Mouse (Mus musculus): ENCODE results near the gene Cyp4a10.

- TF ChIP-seq MAX (IDR thresholded peaks at IDR 0.05; ENCODE audit: low read depth) (no peak), TCF12 (IDR thresholded peaks at IDR 0.05; ENCODE audit: insufficient read depth, poor library complexity, severe bottlenecking) (no peak), POLR2AphosphoS2 (IDR thresholded peaks at IDR 0.05; ENCODE audit: insufficient read length, low read depth) (no peak)
Observed at GRCm38 (mm10) chr4:115496001-115496400, 22.1 kb upstream of the Cyp4a10 start, which contains the start of gene Cyp4a14.

Measured in myocyte (in vitro differentiated cells).